Mouse (Mus musculus) lung, postnatal 0 days (tissue): ENCODE measurements around the gene Rsph6a.

ENCODE experiments used
- CTCF ChIP-seq: IDR thresholded peaks from 2 replicates; pipeline ENCODE4 v1.5.1; 2016; ENCODE audit warnings: antibody characterized with exemption, mild to moderate bottlenecking
- EP300 ChIP-seq: IDR thresholded peaks from 2 replicates; pipeline ENCODE4 v1.6.1; 2016; ENCODE audit warnings: antibody characterized with exemption, mild to moderate bottlenecking, control low read depth

DNA sequence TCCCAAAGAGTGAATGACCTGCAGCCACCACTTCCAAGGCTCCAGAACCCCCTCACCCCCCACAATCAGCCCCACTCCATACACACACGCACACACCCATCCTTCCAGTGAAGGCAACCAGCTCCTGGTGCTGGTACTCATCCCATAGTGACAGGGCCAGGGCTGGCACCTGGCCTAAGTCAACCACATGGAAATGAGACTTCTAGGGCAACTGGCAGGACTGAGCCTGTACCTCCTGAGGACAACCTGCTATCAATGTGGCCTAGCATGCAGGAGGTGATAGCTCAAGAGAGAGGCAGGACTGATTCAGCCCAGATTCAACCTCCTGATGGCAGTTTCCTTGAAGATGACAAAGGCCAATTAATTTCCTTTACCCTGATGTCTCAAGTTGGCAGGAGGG lies 45.8 kb downstream of the Rsph6a start:
- no peak for TF ChIP-seq CTCF
- no peak for TF ChIP-seq EP300
